Mouse (Mus musculus) midbrain, embryonic 11.5 days (tissue): ENCODE results near the gene Cdc20b. TPM values are rescaled to one million over a fixed set of nuclear protein-coding genes. Genes with fewer than 3 reads are reported as not detected.

Experiments used
- ATAC-seq: fragments of 200-750 bp; cut with Nextera tagmentation; 2 replicates; pipeline ENCODE4 v1.8.0; 2017; ENCODE audit warnings: moderate TSS enrichment, moderate library complexity; ENCODE audit not compliant: low FRiP score
- DNase-seq: peaks from one replicate; pipeline ENCODE4 v3.0.0; 2015; ENCODE audit warnings: low spot score; ENCODE audit errors: missing footprints
- H3K27ac ChIP-seq: fragments of 300-500 bp; sonication (generic); 2 replicates; pipeline ENCODE4 v1.5.1; 2014; ENCODE audit warnings: low read depth, low read length
- H3K27me3 ChIP-seq: fragments of 300-500 bp; sonication (generic); 2 replicates; pipeline ENCODE4 v1.6.1; 2014; ENCODE audit warnings: mild to moderate bottlenecking, low read length, moderate library complexity, mixed read lengths; ENCODE audit not compliant: control insufficient read depth, insufficient read depth
- H3K36me3 ChIP-seq: fragments of 300-500 bp; sonication (generic); 2 replicates; pipeline ENCODE4 v1.6.1; 2014; ENCODE audit warnings: mild to moderate bottlenecking, low read length, moderate library complexity, mixed read lengths; ENCODE audit not compliant: control insufficient read depth, insufficient read depth
- H3K4me1 ChIP-seq: fragments of 300-500 bp; sonication (generic); 2 replicates; pipeline ENCODE4 v1.6.1; 2014; ENCODE audit warnings: low read length; ENCODE audit not compliant: control insufficient read depth, insufficient read depth
- H3K4me2 ChIP-seq: fragments of 300-500 bp; sonication (generic); 2 replicates; pipeline ENCODE4 v1.6.1; 2014; ENCODE audit warnings: mild to moderate bottlenecking, moderate library complexity
- H3K4me3 ChIP-seq: fragments of 300-500 bp; sonication (generic); 2 replicates; pipeline ENCODE4 v1.5.1; 2014; ENCODE audit warnings: low read depth, low read length
- H3K9ac ChIP-seq: fragments of 300-500 bp; sonication (generic); 2 replicates; pipeline ENCODE4 v1.6.1; 2014; ENCODE audit warnings: low read length
- H3K9me3 ChIP-seq: fragments of 300-500 bp; sonication (generic); 2 replicates; pipeline ENCODE4 v1.6.1; 2016; ENCODE audit warnings: low read length; ENCODE audit not compliant: control insufficient read depth
- WGBS: fragments of 180-500 bp; shearing (Covaris S2); extraction: QIAGEN DNeasy Blood & Tissue Kit; methylation state at CpG from one replicate; pipeline ENCODE4 v1.1.7; 2014; 5-methylcytosine and 5-hydroxymethylcytosine counted together
- polyA plus RNA-seq: library from polyadenylated mRNA; unstranded; fragments of >200 nt; fragmentation: Nextera tagmentation; extraction: Ambion mirVana; gene quantifications from 2 replicates; pipeline ENCODE4 v1.2.1, GENCODE M21; 2014

Gene Cdc20b
- polyA plus RNA-seq, 1 experiment from 2014 or later = not detected

DNA sequence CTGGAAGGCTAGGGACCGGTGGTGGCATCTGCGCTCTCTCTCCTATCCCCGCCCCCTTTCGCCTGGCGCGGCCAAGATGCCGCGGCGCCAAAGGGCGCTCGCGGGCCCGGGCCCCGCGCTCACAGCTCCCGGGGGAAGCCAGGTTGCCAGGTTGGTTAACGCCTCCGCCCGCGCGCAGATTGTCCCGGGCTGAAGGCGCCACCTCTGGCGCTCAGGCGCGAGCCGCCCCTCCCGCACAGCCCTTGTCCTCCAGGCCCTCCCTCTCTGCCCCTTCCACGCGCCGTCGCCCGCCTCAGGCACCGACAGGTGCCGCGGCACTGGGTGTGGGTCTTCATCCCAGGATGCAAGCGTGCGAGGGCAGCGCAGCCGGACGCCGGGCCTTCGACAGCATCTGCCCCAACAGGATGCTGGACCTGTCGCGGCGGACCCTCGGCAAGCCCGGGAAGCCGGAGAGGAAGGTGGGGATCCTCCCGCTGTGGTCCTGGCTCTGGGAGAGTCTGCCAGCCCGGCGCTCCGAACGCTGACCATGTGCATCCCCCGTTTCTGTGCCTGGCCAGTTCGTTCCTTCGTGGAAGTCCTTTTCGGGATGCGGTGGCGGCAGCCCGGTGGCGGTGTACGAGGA lies 41.3 kb upstream of the Cdc20b start, which contains the start of gene Mcidas:
Gene Mcidas (plus strand): TSS at position 315 of the 622 bp plus-strand sequence.
- WGBS = under 1% methylated on average over 63 of the region's 63 CpGs
- no peak within 1 kb of the TSS for H3K9ac ChIP-seq

GRCm38 (mm10) chr13:112994191-112994590 lies 40.7 kb upstream of the Cdc20b start:
- no peak overlapping the region for H3K9ac ChIP-seq

More for the DNA sequence above, 41.3 kb upstream of the Cdc20b start, which contains the start of gene Mcidas:
- Histone ChIP-seq H3K4me1 (peaks cover 10% of the 10 kb centered on the region), H3K4me3 (peak within 1 kb of the TSS; percentile 39), H3K27ac (no peak within 1 kb of the TSS), H3K27me3 (peaks cover 94% of the 10 kb centered on the region), H3K4me2 (peak within 1 kb of the TSS; percentile 59), H3K9me3 (no peaks in the 10 kb centered on the region), H3K36me3 (no peaks in the 10 kb centered on the region)
- ATAC-seq (peak; percentile 47), DNase-seq (peak; percentile 94)

DNA sequence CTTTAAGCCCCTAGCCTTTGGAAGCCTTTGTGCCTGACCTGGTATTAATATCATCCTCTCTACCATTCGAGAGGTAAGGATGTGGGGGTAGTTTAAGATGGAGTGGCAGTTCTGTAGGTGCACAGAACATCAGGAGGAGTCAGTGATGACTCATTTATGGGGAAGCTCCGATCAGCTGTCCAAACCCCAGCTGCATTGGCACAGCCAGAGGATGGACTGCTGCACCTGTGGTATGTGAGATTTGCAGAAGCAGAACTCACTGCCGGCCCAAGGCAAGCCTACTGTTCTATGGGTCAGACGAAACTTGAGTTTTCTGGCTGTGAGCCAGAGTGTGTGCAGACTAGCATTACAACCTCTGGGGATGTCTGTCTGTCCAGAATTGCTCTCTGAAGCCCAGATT lies 38.5 kb upstream of the Cdc20b start:
- 65% methylated on average over 4 of the region's 4 CpGs for WGBS

More at GRCm38 (mm10) chr13:112994191-112994590, 40.7 kb upstream of the Cdc20b start:
- peak; percentile 94 for DNase-seq
- peaks cover 94% of the 10 kb centered on the region for H3K27me3 ChIP-seq
- under 1% methylated on average over 25 of the region's 25 CpGs for WGBS
- peaks cover 6% of the 10 kb centered on the region for H3K4me1 ChIP-seq
- peak overlapping the region; percentile 59 for H3K4me2 ChIP-seq
- no peaks in the 10 kb centered on the region for H3K9me3 ChIP-seq
- peak; percentile 51 for ATAC-seq
- H3K36me3 ChIP-seq = no peaks in the 10 kb centered on the region
- H3K4me3 ChIP-seq = peak overlapping the region; percentile 39
- no peak overlapping the region for H3K27ac ChIP-seq

GRCm38 (mm10) chr13:112997369-112997768 lies 37.5 kb upstream of the Cdc20b start:
- Histone ChIP-seq H3K4me2 (no peak overlapping the region), H3K4me1 (peaks cover 3% of the 10 kb centered on the region), H3K27ac (no peak overlapping the region), H3K9me3 (no peaks in the 10 kb centered on the region), H3K4me3 (no peak overlapping the region), H3K9ac (no peak overlapping the region), H3K36me3 (no peaks in the 10 kb centered on the region), H3K27me3 (peaks cover 79% of the 10 kb centered on the region)
- 67% methylated on average over 6 of the region's 6 CpGs for WGBS
- DNase-seq (no peak), ATAC-seq (no peak)

More for the DNA sequence above, 38.5 kb upstream of the Cdc20b start:
- ATAC-seq (no peak), DNase-seq (peak; percentile 82)
- Histone ChIP-seq H3K9me3 (no peaks in the 10 kb centered on the region), H3K27me3 (peaks cover 84% of the 10 kb centered on the region), H3K4me1 (peaks cover 3% of the 10 kb centered on the region), H3K27ac (no peak overlapping the region), H3K9ac (no peak overlapping the region), H3K4me2 (no peak overlapping the region), H3K36me3 (no peaks in the 10 kb centered on the region), H3K4me3 (no peak overlapping the region)

DNA sequence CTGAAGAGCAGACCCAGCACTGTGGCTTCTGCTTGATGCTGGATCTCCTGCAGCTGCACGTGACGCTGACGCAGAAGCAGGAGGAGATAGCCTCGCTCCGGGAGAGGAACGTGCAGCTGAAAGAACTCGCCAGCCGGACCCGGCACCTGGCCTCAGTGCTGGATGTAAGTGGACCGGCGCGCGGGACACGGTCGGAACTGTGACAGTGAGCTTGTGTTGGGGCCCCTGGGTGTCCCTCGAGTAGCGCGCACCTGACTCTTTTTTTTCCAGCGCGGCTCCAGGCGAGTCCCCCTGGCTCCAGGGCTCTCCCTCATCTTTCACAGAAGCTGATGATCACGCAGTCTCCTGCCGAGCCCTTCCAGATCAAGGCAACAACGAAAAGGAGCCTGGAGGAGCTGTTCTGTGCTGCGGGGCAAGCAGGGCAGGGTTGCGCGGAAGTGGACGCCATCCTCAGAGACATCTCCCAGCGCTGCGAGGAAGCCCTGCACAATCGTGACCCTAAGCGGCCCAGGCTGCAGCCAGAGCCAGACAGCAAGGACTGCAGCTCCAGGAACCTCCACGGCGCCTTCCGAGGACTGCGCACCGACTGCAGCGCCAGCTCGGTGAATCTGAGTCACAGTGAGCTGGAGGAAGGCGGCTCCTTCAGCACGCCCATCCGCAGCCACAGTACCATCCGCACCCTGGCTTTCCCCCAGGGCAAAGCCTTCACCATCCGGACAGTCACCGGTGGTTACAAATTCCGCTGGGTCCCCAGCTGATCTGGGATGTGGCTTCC lies 36.3 kb upstream of the Cdc20b start:
- no peaks in the 10 kb centered on the region for H3K36me3 ChIP-seq
- DNase-seq (peak; percentile 95), ATAC-seq (peak; percentile 51)
- peak overlapping the region; percentile 44; the same call in 1 of the 2 replicates for H3K9ac ChIP-seq
- H3K4me1 ChIP-seq = peaks cover 3% of the 10 kb centered on the region
- peak overlapping the region; percentile 40 for H3K4me3 ChIP-seq
- WGBS = under 1% methylated on average over 46 of the region's 46 CpGs
- H3K27ac ChIP-seq = no peak overlapping the region
- H3K27me3 ChIP-seq = peaks cover 67% of the 10 kb centered on the region
- H3K4me2 ChIP-seq = peak overlapping the region; percentile 80
- no peaks in the 10 kb centered on the region for H3K9me3 ChIP-seq

- Histone ChIP-seq H3K9me3 (no peaks in the 10 kb centered on the region), H3K36me3 (no peaks in the 10 kb centered on the region), H3K4me1 (no peaks in the 10 kb centered on the region), H3K27me3 (peaks cover 52% of the 10 kb centered on the region), H3K27ac (no peak overlapping the region), H3K9ac (no peak overlapping the region), H3K4me3 (no peak overlapping the region), H3K4me2 (no peak overlapping the region)
- peak; percentile 81 for DNase-seq
- ATAC-seq = no peak
- WGBS = 91% methylated on average over 3 of the region's 3 CpGs
Measured at GRCm38 (mm10) chr13:113000090-113000489, 34.8 kb upstream of the Cdc20b start.

- 72% methylated on average over 9 of the region's 9 CpGs for WGBS
- ATAC-seq (no peak), DNase-seq (no peak)
- no peaks in the 10 kb centered on the region for H3K9me3 ChIP-seq
- no peak overlapping the region for H3K27ac ChIP-seq
- no peak overlapping the region for H3K9ac ChIP-seq
- no peaks in the 10 kb centered on the region for H3K36me3 ChIP-seq
- H3K4me1 ChIP-seq = no peaks in the 10 kb centered on the region
- no peak overlapping the region for H3K4me3 ChIP-seq
- H3K27me3 ChIP-seq = peaks cover 47% of the 10 kb centered on the region
- H3K4me2 ChIP-seq = no peak overlapping the region
Measured at GRCm38 (mm10) chr13:113000576-113001318, 34.2 kb upstream of the Cdc20b start.

GRCm38 (mm10) chr13:113012683-113013082 lies 22.2 kb upstream of the Cdc20b start:
- WGBS = 85% methylated on average over 6 of the region's 6 CpGs
- Histone ChIP-seq H3K9ac (no peak overlapping the region), H3K36me3 (no peaks in the 10 kb centered on the region), H3K27me3 (no peaks in the 10 kb centered on the region), H3K9me3 (no peaks in the 10 kb centered on the region), H3K27ac (no peak overlapping the region), H3K4me3 (no peak overlapping the region), H3K4me1 (no peaks in the 10 kb centered on the region), H3K4me2 (no peak overlapping the region)
- ATAC-seq = no peak
- no peak for DNase-seq
